Mouse (Mus musculus) embryonic facial prominence, embryonic 14.5 days (tissue): Measurements from ENCODE around the gene Aldh3b1. TPM values are rescaled to one million over a fixed set of nuclear protein-coding genes. Genes with fewer than 3 reads are reported as not detected.
"Not testable (repeated sequence)": the region's sequence is repeated elsewhere in the genome, so short reads cannot be mapped to it uniquely, and the experiment has no call there.

ENCODE experiments used
- ATAC-seq: fragments of 200-750 bp; cut with Nextera tagmentation; 2 replicates; pipeline ENCODE4 v1.8.0; 2017; ENCODE audit warnings: low read depth, moderate number of reproducible peaks, moderate TSS enrichment
- DNase-seq: peaks from one replicate; pipeline ENCODE4 v3.0.0-alpha.2; 2015; ENCODE audit warnings: low spot score
- H3K27ac ChIP-seq: fragments of 300-500 bp; sonication (generic); replicated peaks from 2 replicates; pipeline ENCODE4 v1.5.1; 2014; ENCODE audit warnings: low read depth, mild to moderate bottlenecking, low read length, moderate library complexity
- H3K27me3 ChIP-seq: fragments of 300-500 bp; sonication (generic); replicated peaks from 2 replicates; pipeline ENCODE4 v1.6.1; 2014; ENCODE audit warnings: low read length; ENCODE audit not compliant: control insufficient read depth, insufficient read depth
- H3K36me3 ChIP-seq: fragments of 300-500 bp; sonication (generic); 2 replicates; pipeline ENCODE4 v1.6.1; 2014; ENCODE audit warnings: low read length, mixed read lengths; ENCODE audit not compliant: control insufficient read depth, insufficient read depth
- H3K4me1 ChIP-seq: fragments of 300-500 bp; sonication (generic); 2 replicates; pipeline ENCODE4 v1.6.1; 2014; ENCODE audit warnings: antibody characterized with exemption, low read length; ENCODE audit not compliant: control insufficient read depth, insufficient read depth
- H3K4me2 ChIP-seq: fragments of 300-500 bp; sonication (generic); 2 replicates; pipeline ENCODE4 v1.6.1; 2014; ENCODE audit warnings: low read depth, mild to moderate bottlenecking, low read length, moderate library complexity, mixed read lengths
- H3K4me3 ChIP-seq: fragments of 300-500 bp; sonication (generic); 2 replicates; pipeline ENCODE4 v1.5.1; 2014; ENCODE audit warnings: low read depth, mild to moderate bottlenecking, low read length
- H3K9ac ChIP-seq: fragments of 300-500 bp; sonication (generic); 2 replicates; pipeline ENCODE4 v1.6.1; 2014; ENCODE audit warnings: low read depth, mild to moderate bottlenecking, low read length, moderate library complexity, mixed read lengths
- H3K9me3 ChIP-seq: fragments of 300-500 bp; sonication (generic); 2 replicates; pipeline ENCODE4 v1.6.1; 2016; ENCODE audit warnings: low read length; ENCODE audit not compliant: control insufficient read depth
- WGBS: fragments of 180-500 bp; shearing (Covaris S2); extraction: QIAGEN DNeasy Blood & Tissue Kit; methylation state at CpG from one replicate; pipeline ENCODE4 v1.1.7; 2014; 5-methylcytosine and 5-hydroxymethylcytosine counted together
- polyA plus RNA-seq: library from polyadenylated mRNA; unstranded; fragments of >200 nt; fragmentation: Nextera tagmentation; extraction: Ambion mirVana; gene quantifications from 2 replicates; pipeline ENCODE4 v1.2.1, GENCODE M21; 2014

Aldh3b1 gene
- polyA plus RNA-seq: 4.6 and 4.8 TPM in 2 replicates

- no peaks in the 10 kb centered on the region for H3K9me3 ChIP-seq
- no peaks in the 10 kb centered on the region for H3K36me3 ChIP-seq
- ATAC-seq (peak; percentile 41), DNase-seq (peak; percentile 80)
- H3K27me3 ChIP-seq: no peaks in the 10 kb centered on the region
- H3K27ac ChIP-seq: peak within 1 kb of the TSS; percentile 69
- peak within 1 kb of the TSS; percentile 5; the same call in 1 of the 2 replicates for H3K4me2 ChIP-seq
- H3K9ac ChIP-seq: no peak within 1 kb of the TSS
- H3K4me1 ChIP-seq: peaks cover 23% of the 10 kb centered on the region
- 32% methylated on average over 12 of the region's 12 CpGs for WGBS
- no peak within 1 kb of the TSS for H3K4me3 ChIP-seq
Observed at GRCm38 (mm10) chr19:3929211-3929941, at the start of gene Aldh3b1. Gene Aldh3b1 (minus strand): TSS chr19:3929808.

- Histone ChIP-seq H3K9me3 (no peaks in the 10 kb centered on the region), H3K27me3 (no peaks in the 10 kb centered on the region), H3K27ac (no peak overlapping the region), H3K4me2 (no peak overlapping the region), H3K36me3 (no peaks in the 10 kb centered on the region), H3K4me1 (no peaks in the 10 kb centered on the region; the same call in 1 of the 2 replicates), H3K9ac (no peak overlapping the region), H3K4me3 (no peak overlapping the region)
- no peak for ATAC-seq
- no peak for DNase-seq
- 85% methylated on average over 2 of the region's 2 CpGs for WGBS
Observed at GRCm38 (mm10) chr19:3975866-3976265, 46.3 kb upstream of the Aldh3b1 start.

- not testable (repeated sequence) for ATAC-seq, DNase-seq
Observed at GRCm38 (mm10) chr19:3974608-3975007, 45.0 kb upstream of the Aldh3b1 start.

GRCm38 (mm10) chr19:3972229-3972628 is 42.6 kb upstream of the Aldh3b1 start, which contains the start of gene Aldh3b2:
Gene Aldh3b2 (plus strand): TSS chr19:3972328.
- Histone ChIP-seq H3K27ac (0 out of 2 replicates have a peak within 1 kb of the TSS, but pooled peaks have one; percentile 21), H3K4me1 (no peaks in the 10 kb centered on the region; the same call in 1 of the 2 replicates), H3K9me3 (no peaks in the 10 kb centered on the region), H3K9ac (no peak within 1 kb of the TSS; the same call in 1 of the 2 replicates), H3K4me2 (no peak within 1 kb of the TSS), H3K27me3 (no peaks in the 10 kb centered on the region), H3K36me3 (no peaks in the 10 kb centered on the region), H3K4me3 (no peak within 1 kb of the TSS)
- 16% methylated on average over 9 of the region's 9 CpGs for WGBS
- DNase-seq (peak; percentile 87), ATAC-seq (peak; percentile 75)

More at GRCm38 (mm10) chr19:3974608-3975007, 45.0 kb upstream of the Aldh3b1 start:
- not testable (repeated sequence) for H3K27ac ChIP-seq, H3K27me3 ChIP-seq, H3K4me1 ChIP-seq, H3K4me2 ChIP-seq, H3K9ac ChIP-seq, H3K9me3 ChIP-seq, H3K4me3 ChIP-seq, H3K36me3 ChIP-seq
- WGBS: 73% methylated on average over 6 of the region's 6 CpGs

GRCm38 (mm10) chr19:3967258-3967657 is 37.6 kb upstream of the Aldh3b1 start:
- DNase-seq (no peak), ATAC-seq (no peak)
- WGBS: 48% methylated on average over 3 of the region's 3 CpGs
- H3K4me2 ChIP-seq: no peak overlapping the region
- H3K36me3 ChIP-seq: no peaks in the 10 kb centered on the region
- no peaks in the 10 kb centered on the region for H3K9me3 ChIP-seq
- no peak overlapping the region for H3K4me3 ChIP-seq
- H3K27ac ChIP-seq: no peak overlapping the region
- no peaks in the 10 kb centered on the region for H3K27me3 ChIP-seq
- no peak overlapping the region for H3K9ac ChIP-seq
- H3K4me1 ChIP-seq: no peaks in the 10 kb centered on the region

GRCm38 (mm10) chr19:3966330-3967075 is 36.9 kb upstream of the Aldh3b1 start:
- no peak overlapping the region for H3K9ac ChIP-seq
- H3K4me1 ChIP-seq: no peaks in the 10 kb centered on the region
- no peaks in the 10 kb centered on the region for H3K27me3 ChIP-seq
- no peaks in the 10 kb centered on the region for H3K36me3 ChIP-seq
- H3K27ac ChIP-seq: no peak overlapping the region
- no peak overlapping the region for H3K4me2 ChIP-seq
- 73% methylated on average over 11 of the region's 11 CpGs for WGBS
- no peak overlapping the region for H3K4me3 ChIP-seq
- no peak for DNase-seq
- no peaks in the 10 kb centered on the region for H3K9me3 ChIP-seq
- ATAC-seq: no peak

GRCm38 (mm10) chr19:3964030-3964429 is 34.4 kb upstream of the Aldh3b1 start:
- ATAC-seq: no peak
- H3K36me3 ChIP-seq: no peaks in the 10 kb centered on the region
- H3K4me1 ChIP-seq: no peaks in the 10 kb centered on the region
- no peaks in the 10 kb centered on the region for H3K27me3 ChIP-seq
- WGBS: 64% methylated on average over 4 of the region's 4 CpGs
- no peak overlapping the region for H3K27ac ChIP-seq
- no peak overlapping the region for H3K4me2 ChIP-seq
- no peaks in the 10 kb centered on the region for H3K9me3 ChIP-seq
- no peak overlapping the region for H3K4me3 ChIP-seq
- no peak for DNase-seq
- no peak overlapping the region for H3K9ac ChIP-seq

GRCm38 (mm10) chr19:3962469-3962868 is 32.9 kb upstream of the Aldh3b1 start:
- Histone ChIP-seq H3K27me3 (no peaks in the 10 kb centered on the region), H3K4me3 (no peak overlapping the region), H3K9me3 (no peaks in the 10 kb centered on the region), H3K9ac (no peak overlapping the region), H3K4me2 (no peak overlapping the region), H3K4me1 (no peaks in the 10 kb centered on the region), H3K36me3 (no peaks in the 10 kb centered on the region), H3K27ac (no peak overlapping the region)
- DNase-seq (no peak), ATAC-seq (no peak)
- WGBS: 7% methylated on average over 2 of the region's 2 CpGs
